Mouse (Mus musculus) c-Kit-positive CD71-negative TER-119-negative erythroid progenitor cells, embryonic 14.5 days (primary cell): ENCODE data around the gene Dicer1.
"Not testable (repeated sequence)": the region's sequence is repeated elsewhere in the genome, so short reads cannot be mapped to it uniquely, and the experiment has no call there.

Experiments used
- DNase-seq: peaks from one replicate; pipeline ENCODE4 v3.0.0-alpha.2; 2013; ENCODE audit warnings: low read depth

The Dicer1 gene

GRCm38 (mm10) chr12:104740841-104741787 is 10.6 kb downstream of the Dicer1 start:
- no peak for DNase-seq

GRCm38 (mm10) chr12:104738931-104739330 is 12.8 kb downstream of the Dicer1 start:
- no peak for DNase-seq

- no peak for DNase-seq
Observed at GRCm38 (mm10) chr12:104738446-104738845, 13.3 kb downstream of the Dicer1 start.

GRCm38 (mm10) chr12:104737666-104738065 is 14.1 kb downstream of the Dicer1 start:
- no peak for DNase-seq

GRCm38 (mm10) chr12:104735993-104736395 is 15.8 kb downstream of the Dicer1 start:
- DNase-seq: no peak

- no peak for DNase-seq
Observed at GRCm38 (mm10) chr12:104733165-104733564, 18.6 kb downstream of the Dicer1 start.

- DNase-seq: no peak
Observed at GRCm38 (mm10) chr12:104731782-104732181, 20.0 kb downstream of the Dicer1 start.

- DNase-seq: not testable (repeated sequence)
Observed at GRCm38 (mm10) chr12:104726436-104726835, 25.3 kb downstream of the Dicer1 start.

- no peak for DNase-seq
Observed at GRCm38 (mm10) chr12:104722056-104722455, 29.7 kb downstream of the Dicer1 start.

- no peak for DNase-seq
Observed at GRCm38 (mm10) chr12:104721011-104721410, 30.7 kb downstream of the Dicer1 start.

GRCm38 (mm10) chr12:104718956-104719355 is 32.8 kb downstream of the Dicer1 start:
- DNase-seq: no peak

GRCm38 (mm10) chr12:104716409-104716808 is 35.3 kb downstream of the Dicer1 start:
- DNase-seq: no peak

- no peak for DNase-seq
Observed at GRCm38 (mm10) chr12:104715453-104715852, 36.3 kb downstream of the Dicer1 start.

GRCm38 (mm10) chr12:104700266-104700665 is 51.5 kb downstream of the Dicer1 start:
- no peak for DNase-seq

- DNase-seq: no peak
Observed at GRCm38 (mm10) chr12:104699753-104700152, 52.0 kb downstream of the Dicer1 start.

GRCm38 (mm10) chr12:104695514-104695913 is 56.2 kb downstream of the Dicer1 start:
- DNase-seq: no peak

GRCm38 (mm10) chr12:104692864-104693263 is 58.9 kb downstream of the Dicer1 start:
- DNase-seq: no peak

- DNase-seq: no peak
Observed at GRCm38 (mm10) chr12:104690412-104690811, 61.3 kb downstream of the Dicer1 start.

GRCm38 (mm10) chr12:104688870-104689269 is 62.9 kb downstream of the Dicer1 start:
- no peak for DNase-seq

GRCm38 (mm10) chr12:104684411-104684931 is 67.3 kb downstream of the Dicer1 start:
- no peak for DNase-seq

- no peak for DNase-seq
Observed at GRCm38 (mm10) chr12:104679819-104680132, 72.0 kb downstream of the Dicer1 start.

GRCm38 (mm10) chr12:104679121-104679818 is 72.5 kb downstream of the Dicer1 start:
- no peak for DNase-seq

- DNase-seq: no peak
Observed at GRCm38 (mm10) chr12:104678462-104678861, 73.3 kb downstream of the Dicer1 start.
